Mouse (Mus musculus) hindbrain, embryonic 10.5 days (tissue): ENCODE data around the gene Nmur1. TPM values are rescaled to one million over a fixed set of nuclear protein-coding genes. Genes with fewer than 3 reads are reported as not detected.

Experiments used
- DNase-seq: peaks from one replicate; pipeline ENCODE4 v3.0.0-alpha.2; 2017; ENCODE audit warnings: low spot score
- H3K27ac ChIP-seq: fragments of 300-500 bp; sonication (generic); 2 replicates; pipeline ENCODE4 v1.5.1; 2016; ENCODE audit warnings: mild to moderate bottlenecking, moderate library complexity
- H3K27me3 ChIP-seq: fragments of 300-500 bp; sonication (generic); 2 replicates; pipeline ENCODE4 v1.6.1; 2016; ENCODE audit warnings: mild to moderate bottlenecking; ENCODE audit not compliant: poor library complexity, insufficient read depth, severe bottlenecking
- H3K36me3 ChIP-seq: fragments of 300-500 bp; sonication (generic); 2 replicates; pipeline ENCODE4 v1.6.1; 2016; ENCODE audit warnings: mild to moderate bottlenecking, moderate library complexity
- H3K4me1 ChIP-seq: fragments of 300-500 bp; sonication (generic); replicated peaks from 2 replicates; pipeline ENCODE4 v1.6.1; 2016; ENCODE audit warnings: mild to moderate bottlenecking
- H3K4me3 ChIP-seq: fragments of 300-500 bp; sonication (generic); 2 replicates; pipeline ENCODE4 v1.5.1; 2016; ENCODE audit warnings: mild to moderate bottlenecking, moderate library complexity
- H3K9me3 ChIP-seq: fragments of 300-500 bp; sonication (generic); 2 replicates; pipeline ENCODE4 v1.6.1; 2016; ENCODE audit warnings: mild to moderate bottlenecking, moderate library complexity
- WGBS: fragments of 180-500 bp; shearing (Covaris S2); methylation state at CpG from one replicate; pipeline ENCODE4 v1.1.7; 2016; 5-methylcytosine and 5-hydroxymethylcytosine counted together
- polyA plus RNA-seq: library from polyadenylated mRNA; unstranded; fragments of >200 nt; fragmentation: Nextera tagmentation; extraction: Ambion mirVana; gene quantifications from 2 replicates; pipeline ENCODE4 v1.2.1, GENCODE M21; 2016

The Nmur1 gene
- polyA plus RNA-seq, 1 experiment from 2014 or later = 0.12 TPM

- 47% methylated on average over 6 of the region's 6 CpGs for WGBS
- no peak overlapping the region for H3K27ac ChIP-seq
- H3K36me3 ChIP-seq = no peaks in the 10 kb centered on the region
- no peak for DNase-seq
- no peaks in the 10 kb centered on the region for H3K27me3 ChIP-seq
- H3K9me3 ChIP-seq = no peaks in the 10 kb centered on the region
- H3K4me1 ChIP-seq = peaks cover 11% of the 10 kb centered on the region; the same call in 1 of the 2 replicates
- no peak overlapping the region for H3K4me3 ChIP-seq
Measured at GRCm38 (mm10) chr1:86449966-86450365, 23.9 kb upstream of the Nmur1 start.

DNA sequence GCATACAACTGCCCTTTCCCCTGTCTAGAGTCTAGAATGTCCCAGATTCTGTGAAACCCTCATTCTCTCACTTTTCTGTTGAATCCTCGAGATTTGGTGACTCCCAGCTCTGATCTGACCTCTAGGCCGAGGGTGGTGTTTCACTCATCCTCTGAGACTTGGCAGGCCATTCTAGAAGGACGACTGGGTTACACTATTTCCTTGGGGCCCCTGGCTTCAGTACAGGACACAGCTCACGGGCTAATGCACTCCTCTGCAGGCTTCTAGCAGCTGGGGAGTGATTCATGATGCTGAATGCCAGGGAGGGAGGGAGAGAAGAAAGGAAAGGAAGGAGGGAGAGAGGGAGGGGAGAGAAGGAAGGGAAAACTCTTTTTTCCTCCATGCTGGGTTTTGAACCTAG, 22.2 kb upstream of the Nmur1 start:
- H3K4me1 ChIP-seq = peaks cover 20% of the 10 kb centered on the region
- H3K4me3 ChIP-seq = no peak overlapping the region
- no peaks in the 10 kb centered on the region for H3K9me3 ChIP-seq
- WGBS = 44% methylated on average over 4 of the region's 4 CpGs
- DNase-seq = no peak
- H3K27me3 ChIP-seq = no peaks in the 10 kb centered on the region
- no peaks in the 10 kb centered on the region for H3K36me3 ChIP-seq
- peak overlapping the region; percentile 54; the same call in 1 of the 2 replicates for H3K27ac ChIP-seq

DNA sequence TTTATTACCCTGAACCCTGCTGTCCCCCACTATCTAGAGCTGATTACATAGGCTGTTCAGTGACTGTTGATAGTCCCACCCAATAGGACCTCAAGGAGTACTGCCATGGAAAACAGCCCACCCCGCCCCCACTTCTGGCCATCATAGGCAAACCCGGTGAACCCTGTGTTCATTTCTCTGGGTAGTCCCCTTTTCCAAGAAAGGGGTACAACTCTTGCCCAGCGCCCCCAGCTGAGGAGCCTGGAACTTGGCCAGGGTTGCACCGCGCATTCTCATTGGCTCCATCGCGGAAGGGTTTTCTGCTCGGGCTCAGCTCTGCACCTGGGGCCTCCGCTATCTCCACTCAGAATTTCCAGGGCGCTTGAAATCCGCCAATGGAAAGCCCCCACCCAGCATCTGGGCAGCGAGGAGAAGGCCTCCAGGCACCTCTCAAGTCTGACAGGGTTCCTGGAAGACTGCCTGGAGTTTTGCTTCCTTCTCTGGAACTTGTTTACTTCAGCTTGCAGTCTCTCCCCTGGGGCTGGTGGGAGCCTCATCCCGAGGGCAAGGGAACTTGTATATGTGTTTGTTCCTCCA, 21.7 kb upstream of the Nmur1 start:
- WGBS = 55% methylated on average over 13 of the region's 13 CpGs
- Histone ChIP-seq H3K27me3 (no peaks in the 10 kb centered on the region), H3K36me3 (no peaks in the 10 kb centered on the region), H3K4me3 (no peak overlapping the region), H3K27ac (peak overlapping the region; percentile 50; the same call in 1 of the 2 replicates), H3K9me3 (no peaks in the 10 kb centered on the region), H3K4me1 (peaks cover 26% of the 10 kb centered on the region)
- no peak for DNase-seq

- no peak for DNase-seq
- H3K9me3 ChIP-seq = no peaks in the 10 kb centered on the region
- H3K4me1 ChIP-seq = peaks cover 63% of the 10 kb centered on the region
- H3K27ac ChIP-seq = peak overlapping the region; percentile 100
- peak overlapping the region; percentile 60 for H3K4me3 ChIP-seq
- H3K27me3 ChIP-seq = peaks cover 4% of the 10 kb centered on the region; the same call in 1 of the 2 replicates
- H3K36me3 ChIP-seq = no peaks in the 10 kb centered on the region
- WGBS = 59% methylated on average over 8 of the region's 8 CpGs
Measured at GRCm38 (mm10) chr1:86443386-86444172, 17.6 kb upstream of the Nmur1 start.

DNA sequence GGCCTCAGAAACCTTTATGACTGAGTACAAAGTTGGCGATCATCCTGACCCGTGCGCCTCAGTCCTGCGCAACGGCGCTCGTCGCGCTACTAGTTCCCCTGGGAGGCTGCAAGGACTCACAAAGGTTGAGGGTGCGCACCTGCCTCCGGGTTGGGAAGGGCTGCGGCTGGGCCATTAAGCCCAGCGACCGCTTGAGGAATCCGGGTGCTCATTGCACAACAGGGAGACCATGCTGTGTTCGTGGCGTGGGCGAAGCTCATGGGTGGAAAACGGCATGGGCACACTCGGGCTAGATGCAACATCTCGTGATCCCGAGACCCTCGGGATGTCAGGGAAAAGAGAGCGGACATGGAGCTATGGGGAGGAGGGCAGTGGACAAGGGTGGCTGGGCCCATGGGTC, 16.8 kb upstream of the Nmur1 start:
- H3K4me1 ChIP-seq = peaks cover 64% of the 10 kb centered on the region
- peak overlapping the region; percentile 100 for H3K27ac ChIP-seq
- no peaks in the 10 kb centered on the region for H3K9me3 ChIP-seq
- 3% methylated on average over 24 of the region's 24 CpGs for WGBS
- H3K4me3 ChIP-seq = peak overlapping the region; percentile 60
- no peak for DNase-seq
- peaks cover 4% of the 10 kb centered on the region; the same call in 1 of the 2 replicates for H3K27me3 ChIP-seq
- H3K36me3 ChIP-seq = no peaks in the 10 kb centered on the region

- DNase-seq = peak; percentile 91
- no peaks in the 10 kb centered on the region for H3K9me3 ChIP-seq
- peak overlapping the region; percentile 60 for H3K4me3 ChIP-seq
- WGBS = under 1% methylated on average over 81 of the region's 81 CpGs
- H3K4me1 ChIP-seq = peaks cover 66% of the 10 kb centered on the region
- no peaks in the 10 kb centered on the region for H3K36me3 ChIP-seq
- H3K27ac ChIP-seq = peak overlapping the region; percentile 100
- H3K27me3 ChIP-seq = peaks cover 4% of the 10 kb centered on the region; the same call in 1 of the 2 replicates
Measured at GRCm38 (mm10) chr1:86441980-86442831, 16.2 kb upstream of the Nmur1 start.

DNA sequence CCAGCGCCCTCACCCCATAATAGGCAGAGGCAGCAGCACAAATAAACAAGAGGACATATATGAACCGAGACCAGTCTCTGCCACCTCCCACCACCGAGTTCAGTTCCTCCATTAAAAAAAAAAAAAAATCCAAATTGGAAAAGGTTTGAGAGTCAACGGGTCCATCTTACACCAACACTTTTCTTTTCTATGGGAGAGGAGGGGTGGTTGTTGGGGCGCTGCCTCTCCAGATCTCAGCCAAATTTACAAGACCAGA, 15.6 kb upstream of the Nmur1 start:
- 0% methylated on average over 5 of the region's 5 CpGs for WGBS
- no peak for DNase-seq
- peaks cover 4% of the 10 kb centered on the region; the same call in 1 of the 2 replicates for H3K27me3 ChIP-seq
- H3K9me3 ChIP-seq = no peaks in the 10 kb centered on the region
- H3K4me1 ChIP-seq = peaks cover 71% of the 10 kb centered on the region
- peak overlapping the region; percentile 100 for H3K27ac ChIP-seq
- no peaks in the 10 kb centered on the region for H3K36me3 ChIP-seq
- peak overlapping the region; percentile 60 for H3K4me3 ChIP-seq

GRCm38 (mm10) chr1:86440887-86441723, 15.1 kb upstream of the Nmur1 start:
- peaks cover 77% of the 10 kb centered on the region for H3K4me1 ChIP-seq
- H3K27ac ChIP-seq = peak overlapping the region; percentile 100
- WGBS = under 1% methylated on average over 26 of the region's 29 CpGs
- no peaks in the 10 kb centered on the region for H3K9me3 ChIP-seq
- H3K27me3 ChIP-seq = peaks cover 4% of the 10 kb centered on the region; the same call in 1 of the 2 replicates
- peak; percentile 85 for DNase-seq
- H3K4me3 ChIP-seq = peak overlapping the region; percentile 60
- H3K36me3 ChIP-seq = no peaks in the 10 kb centered on the region

DNA sequence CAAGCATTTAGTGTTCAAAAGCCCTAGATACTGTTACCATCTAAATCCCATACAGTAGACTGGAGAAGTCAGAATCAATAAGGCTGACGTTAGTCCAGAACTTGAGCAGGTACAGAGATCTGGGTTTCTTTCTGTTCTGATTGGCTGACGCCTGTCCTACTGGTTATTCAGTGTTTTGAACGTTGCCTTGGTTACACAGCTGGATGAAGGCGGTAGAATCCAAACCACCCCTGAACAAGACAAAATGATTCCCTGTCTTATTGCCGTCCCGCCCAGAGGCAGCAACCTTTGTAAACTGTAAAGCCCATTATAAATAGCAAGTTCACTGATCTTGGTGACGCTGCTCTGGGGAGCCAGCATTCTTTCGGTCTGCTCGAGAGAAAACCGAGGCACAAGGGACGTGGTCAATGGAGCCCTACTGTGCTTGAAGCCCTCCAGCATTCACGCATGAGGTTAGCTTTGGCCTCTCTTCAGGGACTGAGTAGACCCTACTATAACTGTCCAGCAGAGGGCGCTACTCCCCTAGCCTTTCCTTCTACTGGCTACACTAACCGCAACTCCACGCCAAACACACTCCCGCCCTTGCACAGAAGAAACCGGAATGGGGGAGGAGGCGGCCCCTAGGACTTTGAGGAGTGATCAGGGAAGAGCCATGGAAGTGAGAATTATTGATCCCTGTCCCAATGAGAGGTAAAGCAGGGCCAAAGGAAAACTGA, 14.3 kb upstream of the Nmur1 start:
- Histone ChIP-seq H3K4me3 (peak overlapping the region; percentile 60), H3K4me1 (peaks cover 84% of the 10 kb centered on the region), H3K36me3 (no peaks in the 10 kb centered on the region), H3K27me3 (peaks cover 4% of the 10 kb centered on the region; the same call in 1 of the 2 replicates), H3K27ac (peak overlapping the region; percentile 100), H3K9me3 (no peaks in the 10 kb centered on the region)
- 3% methylated on average over 18 of the region's 18 CpGs for WGBS
- peak; percentile 95 for DNase-seq

GRCm38 (mm10) chr1:86439487-86440170, 13.6 kb upstream of the Nmur1 start:
- peak overlapping the region; percentile 100 for H3K27ac ChIP-seq
- H3K27me3 ChIP-seq = peaks cover 4% of the 10 kb centered on the region; the same call in 1 of the 2 replicates
- 32% methylated on average over 8 of the region's 8 CpGs for WGBS
- H3K9me3 ChIP-seq = no peaks in the 10 kb centered on the region
- H3K4me1 ChIP-seq = peaks cover 91% of the 10 kb centered on the region
- H3K4me3 ChIP-seq = no peak overlapping the region
- H3K36me3 ChIP-seq = no peaks in the 10 kb centered on the region
- peak; percentile 6 for DNase-seq

DNA sequence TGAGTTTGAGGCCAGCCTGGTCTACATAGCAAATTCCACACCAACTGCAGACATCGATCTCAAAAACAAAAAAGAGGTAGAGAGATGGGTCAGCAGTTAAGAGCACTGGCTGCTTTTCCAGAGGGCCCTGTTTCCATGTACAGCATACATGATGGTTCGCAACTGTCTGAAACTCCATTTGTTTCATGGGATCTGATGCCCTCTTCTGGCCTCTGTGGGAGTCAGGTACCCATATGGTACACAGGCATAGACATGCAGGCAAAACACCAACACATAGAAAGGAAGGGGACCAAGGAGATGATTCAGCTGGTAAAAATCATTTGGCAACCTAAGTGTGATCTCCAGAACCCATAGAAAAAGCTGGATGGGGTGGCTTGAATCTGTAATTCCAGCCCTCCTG, 12.5 kb upstream of the Nmur1 start:
- peak; percentile 18 for DNase-seq
- H3K4me3 ChIP-seq = no peak overlapping the region
- H3K27ac ChIP-seq = peak overlapping the region; percentile 100
- peaks cover 96% of the 10 kb centered on the region for H3K4me1 ChIP-seq
- 80% methylated on average over 2 of the region's 2 CpGs for WGBS
- H3K36me3 ChIP-seq = no peaks in the 10 kb centered on the region
- no peaks in the 10 kb centered on the region for H3K9me3 ChIP-seq
- H3K27me3 ChIP-seq = peaks cover 4% of the 10 kb centered on the region; the same call in 1 of the 2 replicates
